In genomic region chr7:67097096-67097495, GRCm38 (mm10) we compare ENCODE assay signal across 25 mouse cellular contexts.
DNase-seq lines count a peak whose midpoint lies in the region; ATAC-seq and TF ChIP-seq lines count a peak whose summit lies in the region.
"Had no signal": no experiment of that assay in that cellular context is flagged by ENCODE, and none has a peak within 500 bp of the region (broad histone marks: within the 10 kb centered on the region; RNA-seq: fewer than 3 reads in every experiment).

No protein-coding gene starts in this region.

- 90% methylated on average over 2 of the region's 2 CpGs for WGBS in limb, embryonic 14.5 days
- WGBS in limb, embryonic 10.5 days: 90% methylated on average over 2 of the region's 2 CpGs
- 84% methylated on average over 2 of the region's 2 CpGs for WGBS in midbrain, postnatal 0 days
- WGBS in midbrain, embryonic 15.5 days: 80% methylated on average over 2 of the region's 2 CpGs

- DNase-seq in limb, embryonic 14.5 days (ENCODE audit: low spot score): peak; percentile 74
- DNase-seq in limb, embryonic 10.5 days (ENCODE audit: low spot score): no peak
- DNase-seq in midbrain, postnatal 0 days (ENCODE audit: low spot score): peak; percentile 21
- peak; percentile 25 for DNase-seq in brain, embryonic 14.5 days (ENCODE audit: low read depth)
- no peak for DNase-seq in right cerebral cortex, postnatal 14 days
- DNase-seq: adrenal gland, adult 8-10 months; adrenal gland, postnatal 25 days; cerebellum, adult 18-20 months; cerebellum, adult 9-11 months; cerebellum, postnatal 25 days; gastrocnemius, postnatal 10 days; gastrocnemius, postnatal 36 days; heart, adult 2 months; heart, postnatal 14 days; heart, postnatal 4 days had no signal

- no peaks in the 10 kb centered on the region for H3K27me3 ChIP-seq in limb, embryonic 14.5 days (ENCODE audit: control insufficient read depth, insufficient read depth, low read length)
- H3K27me3 ChIP-seq in limb, embryonic 10.5 days (ENCODE audit: low read depth, poor library complexity, severe bottlenecking): no peaks in the 10 kb centered on the region
- no peaks in the 10 kb centered on the region for H3K27me3 ChIP-seq in midbrain, postnatal 0 days (ENCODE audit: insufficient read depth, low read length)
- no peaks in the 10 kb centered on the region for H3K27me3 ChIP-seq in midbrain, embryonic 15.5 days (replicated peaks)
- H3K27me3 ChIP-seq: embryonic facial prominence, embryonic 13.5 days; forebrain, embryonic 13.5 days; heart, embryonic 13.5 days; hindbrain, embryonic 15.5 days had no signal

- H3K27ac ChIP-seq in limb, embryonic 14.5 days (replicated peaks; ENCODE audit: low read depth, low read length): no peak overlapping the region
- no peak overlapping the region for H3K27ac ChIP-seq in limb, embryonic 10.5 days
- no peak overlapping the region for H3K27ac ChIP-seq in midbrain, postnatal 0 days (ENCODE audit: low read depth, low read length)
- H3K27ac ChIP-seq in midbrain, embryonic 15.5 days: no peak overlapping the region
- H3K27ac ChIP-seq: embryonic facial prominence, embryonic 13.5 days; forebrain, embryonic 10.5 days; forebrain, embryonic 13.5 days; heart, adult 2 months; heart, embryonic 10.5 days; heart, embryonic 13.5 days; hindbrain, embryonic 15.5 days had no signal

- no peak for TF ChIP-seq POLR2A in limb, embryonic 14.5 days (IDR thresholded peaks at IDR 0.05; ENCODE audit: borderline replicate concordance, extremely low read depth, insufficient read depth, insufficient read length)
- no peak for TF ChIP-seq POLR2A in brain, embryonic 14.5 days (IDR thresholded peaks at IDR 0.05; ENCODE audit: borderline replicate concordance, extremely low read depth, insufficient read depth, insufficient read length, poor library complexity, severe bottlenecking)

- H3K9ac ChIP-seq in limb, embryonic 14.5 days (ENCODE audit: low read depth, low read length, severe bottlenecking): no peak overlapping the region
- no peak overlapping the region for H3K9ac ChIP-seq in midbrain, postnatal 0 days (replicated peaks; ENCODE audit: low read length, poor library complexity, severe bottlenecking)
- H3K9ac ChIP-seq in midbrain, embryonic 15.5 days: no peak overlapping the region
- H3K9ac ChIP-seq: embryonic facial prominence, embryonic 13.5 days; forebrain, embryonic 13.5 days; heart, embryonic 13.5 days; hindbrain, embryonic 15.5 days had no signal

- H3K9me3 ChIP-seq in limb, embryonic 14.5 days (ENCODE audit: control insufficient read depth, low read length): no peaks in the 10 kb centered on the region
- no peaks in the 10 kb centered on the region for H3K9me3 ChIP-seq in limb, embryonic 10.5 days (replicated peaks)
- H3K9me3 ChIP-seq in midbrain, postnatal 0 days (ENCODE audit: low read length): no peaks in the 10 kb centered on the region
- no peaks in the 10 kb centered on the region for H3K9me3 ChIP-seq in midbrain, embryonic 15.5 days
- H3K9me3 ChIP-seq: embryonic facial prominence, embryonic 13.5 days; forebrain, embryonic 10.5 days; forebrain, embryonic 13.5 days; heart, embryonic 10.5 days; heart, embryonic 13.5 days; hindbrain, embryonic 15.5 days had no signal

- no peak for TF ChIP-seq CTCF in midbrain, postnatal 0 days (IDR thresholded peaks at IDR 0.05)
- no peak for TF ChIP-seq CTCF in brain, embryonic 14.5 days (IDR thresholded peaks at IDR 0.05; ENCODE audit: borderline replicate concordance, extremely low read depth, insufficient read depth, insufficient read length)

- no peak overlapping the region for H3K4me3 ChIP-seq in limb, embryonic 14.5 days (replicated peaks; ENCODE audit: low read length)
- no peak overlapping the region for H3K4me3 ChIP-seq in limb, embryonic 10.5 days
- H3K4me3 ChIP-seq in midbrain, postnatal 0 days (ENCODE audit: low read depth, low read length): no peak overlapping the region
- H3K4me3 ChIP-seq in midbrain, embryonic 15.5 days: no peak overlapping the region
- H3K4me3 ChIP-seq: embryonic facial prominence, embryonic 13.5 days; forebrain, embryonic 10.5 days; forebrain, embryonic 13.5 days; heart, adult 2 months; heart, embryonic 10.5 days; heart, embryonic 13.5 days; hindbrain, embryonic 15.5 days had no signal

- no peak overlapping the region for H3K4me2 ChIP-seq in limb, embryonic 14.5 days (replicated peaks; ENCODE audit: low read depth, low read length, severe bottlenecking)
- H3K4me2 ChIP-seq in midbrain, postnatal 0 days (ENCODE audit: low read depth, low read length, poor library complexity, severe bottlenecking): no peak overlapping the region
- H3K4me2 ChIP-seq in midbrain, embryonic 15.5 days: no peak overlapping the region
- H3K4me2 ChIP-seq: embryonic facial prominence, embryonic 13.5 days; forebrain, embryonic 13.5 days; heart, embryonic 13.5 days; hindbrain, embryonic 15.5 days had no signal

- H3K4me1 ChIP-seq in limb, embryonic 14.5 days (ENCODE audit: control insufficient read depth, insufficient read depth, low read length): peaks cover 29% of the 10 kb centered on the region
- peaks cover 11% of the 10 kb centered on the region for H3K4me1 ChIP-seq in limb, embryonic 10.5 days
- H3K4me1 ChIP-seq in midbrain, postnatal 0 days (ENCODE audit: insufficient read depth, low read length): no peaks in the 10 kb centered on the region
- no peaks in the 10 kb centered on the region for H3K4me1 ChIP-seq in midbrain, embryonic 15.5 days
- H3K4me1 ChIP-seq: forebrain, embryonic 10.5 days; forebrain, embryonic 13.5 days; hindbrain, embryonic 15.5 days had no signal

- no peak for ATAC-seq in limb, embryonic 14.5 days (ENCODE audit: low FRiP score, low read depth)
- no peak for ATAC-seq in midbrain, postnatal 0 days (ENCODE audit: low FRiP score)
- no peak for ATAC-seq in midbrain, embryonic 15.5 days (replicated peaks)
- ATAC-seq: activated CD4-positive, CD25-positive, alpha-beta regulatory T cell, adult 4 months; CD4-positive, CD25-positive, alpha-beta regulatory T cell, adult 4 months; forebrain, embryonic 13.5 days; forebrain, embryonic 16.5 days had no signal

- no peaks in the 10 kb centered on the region for H3K36me3 ChIP-seq in limb, embryonic 14.5 days (ENCODE audit: control insufficient read depth, insufficient read depth, low read length)
- no peaks in the 10 kb centered on the region for H3K36me3 ChIP-seq in limb, embryonic 10.5 days
- no peaks in the 10 kb centered on the region for H3K36me3 ChIP-seq in midbrain, postnatal 0 days (ENCODE audit: insufficient read depth, low read length)
- H3K36me3 ChIP-seq in midbrain, embryonic 15.5 days (replicated peaks): no peaks in the 10 kb centered on the region
- H3K36me3 ChIP-seq: embryonic facial prominence, embryonic 13.5 days; forebrain, embryonic 10.5 days; heart, embryonic 10.5 days; heart, embryonic 13.5 days; hindbrain, embryonic 15.5 days had no signal

Comparison
In these comparisons a context has a peak if more than half of its experiments do, and no peak if none do; other contexts are left out.
1. DNase-seq: peak in limb, embryonic 14.5 days (single experiment), midbrain, postnatal 0 days (single experiment) and brain, embryonic 14.5 days (single experiment); none in limb, embryonic 10.5 days (single experiment) and right cerebral cortex, postnatal 14 days (single experiment).